Mouse (Mus musculus) liver, embryonic 11.5 days (tissue): Measurements from ENCODE around the gene Tubb3. TPM values are rescaled to one million over a fixed set of nuclear protein-coding genes. Genes with fewer than 3 reads are reported as not detected.
"Not testable (repeated sequence)": the region's sequence is repeated elsewhere in the genome, so short reads cannot be mapped to it uniquely, and the experiment has no call there.

ENCODE experiments used
- ATAC-seq: fragments of 200-750 bp; cut with Nextera tagmentation; replicated peaks from 2 replicates; pipeline ENCODE4 v1.8.0; 2017; ENCODE audit warnings: moderate number of reproducible peaks, mild to moderate bottlenecking, moderate TSS enrichment, moderate library complexity; ENCODE audit not compliant: low FRiP score
- DNase-seq: peaks from one replicate; pipeline ENCODE4 v3.0.0-alpha.2; 2017; ENCODE audit warnings: low spot score
- H3K27ac ChIP-seq: fragments of 300-500 bp; sonication (generic); 2 replicates; pipeline ENCODE4 v1.5.1; 2014; ENCODE audit warnings: mild to moderate bottlenecking, low read depth, low read length, control low read depth
- H3K27me3 ChIP-seq: fragments of 300-500 bp; sonication (generic); replicated peaks from 2 replicates; pipeline ENCODE4 v1.6.1; 2014; ENCODE audit warnings: low read length, mixed read lengths; ENCODE audit not compliant: control insufficient read depth, insufficient read depth
- H3K36me3 ChIP-seq: fragments of 300-500 bp; sonication (generic); 2 replicates; pipeline ENCODE4 v1.6.1; 2014; ENCODE audit warnings: mild to moderate bottlenecking, low read length, moderate library complexity, mixed read lengths; ENCODE audit not compliant: control insufficient read depth, insufficient read depth
- H3K4me1 ChIP-seq: fragments of 300-500 bp; sonication (generic); replicated peaks from 2 replicates; pipeline ENCODE4 v1.6.1; 2014; ENCODE audit warnings: low read length, mixed read lengths; ENCODE audit not compliant: control insufficient read depth, insufficient read depth
- H3K4me2 ChIP-seq: fragments of 300-500 bp; sonication (generic); 2 replicates; pipeline ENCODE4 v1.6.1; 2014; ENCODE audit warnings: mild to moderate bottlenecking, control low read depth, moderate library complexity
- H3K4me3 ChIP-seq: fragments of 300-500 bp; sonication (generic); 2 replicates; pipeline ENCODE4 v1.5.1; 2014; ENCODE audit warnings: low read depth, low read length, control low read depth
- H3K9ac ChIP-seq: fragments of 300-500 bp; sonication (generic); 2 replicates; pipeline ENCODE4 v1.6.1; 2014; ENCODE audit warnings: low read depth, low read length, control low read depth
- H3K9me3 ChIP-seq: fragments of 300-500 bp; sonication (generic); 2 replicates; pipeline ENCODE4 v1.6.1; 2016; ENCODE audit warnings: low read length, inconsistent platforms, mixed read lengths; ENCODE audit not compliant: control insufficient read depth
- WGBS: fragments of 180-500 bp; shearing (Covaris S2); extraction: QIAGEN DNeasy Blood & Tissue Kit; methylation state at CpG from one replicate; pipeline ENCODE4 v1.1.7; 2014; 5-methylcytosine and 5-hydroxymethylcytosine counted together
- polyA plus RNA-seq: library from polyadenylated mRNA; unstranded; fragments of >200 nt; fragmentation: Nextera tagmentation; extraction: Ambion mirVana; gene quantifications from 2 replicates; pipeline ENCODE4 v1.2.1, GENCODE M21; 2014

The Tubb3 gene
- polyA plus RNA-seq, 1 experiment from 2014 or later, result 6.0 TPM

DNA sequence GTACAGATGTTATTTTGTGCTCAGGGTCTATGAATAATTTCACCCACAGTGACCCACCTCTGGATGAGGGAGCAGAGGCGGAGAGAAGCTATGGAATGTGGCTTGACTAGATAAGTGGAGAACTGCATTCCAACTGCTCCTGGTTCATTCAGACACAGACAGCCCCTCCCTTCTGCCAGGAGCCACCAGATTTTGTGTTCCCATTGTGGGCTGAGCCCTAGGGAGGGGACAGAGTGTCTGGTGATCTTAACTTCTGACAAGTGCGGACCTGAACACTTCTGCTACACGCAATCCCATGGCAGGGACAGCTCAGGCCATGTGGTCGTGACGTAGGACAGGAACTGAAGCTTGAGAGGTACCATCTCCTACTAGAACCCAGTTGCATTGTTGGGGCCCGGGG is 35.6 kb downstream of the Tubb3 start:
- Histone ChIP-seq H3K27ac (no peak overlapping the region), H3K36me3 (peaks cover 7% of the 10 kb centered on the region; the same call in 1 of the 2 replicates), H3K27me3 (no peaks in the 10 kb centered on the region), H3K4me2 (no peak overlapping the region), H3K9me3 (no peaks in the 10 kb centered on the region), H3K4me3 (no peak overlapping the region), H3K4me1 (peaks cover 21% of the 10 kb centered on the region), H3K9ac (no peak overlapping the region)
- ATAC-seq (no peak), DNase-seq (no peak)
- 83% methylated on average over 6 of the region's 6 CpGs for WGBS

DNA sequence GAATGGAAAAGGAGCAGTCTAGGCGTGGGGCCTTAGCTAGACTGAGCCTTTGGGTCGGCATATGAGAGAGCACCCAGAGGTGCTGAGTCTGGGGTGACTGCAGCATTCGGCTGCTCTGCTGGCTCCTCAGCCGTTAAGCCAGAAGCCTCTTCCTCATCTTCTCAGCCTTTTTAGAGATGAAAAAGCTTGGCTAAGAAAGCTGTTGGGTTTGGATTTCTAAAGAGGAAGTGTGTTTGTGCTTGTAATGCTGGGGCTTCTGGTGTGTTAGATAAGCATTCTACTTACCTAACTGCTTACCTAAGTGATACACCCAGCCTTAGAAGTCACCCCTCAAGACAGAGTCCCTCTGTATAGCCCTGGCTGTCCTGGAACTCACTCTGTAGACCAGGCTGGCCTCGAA is 39.6 kb downstream of the Tubb3 start:
- Histone ChIP-seq H3K4me2 (no peak overlapping the region), H3K4me1 (peaks cover 18% of the 10 kb centered on the region), H3K9me3 (no peaks in the 10 kb centered on the region), H3K36me3 (peaks cover 25% of the 10 kb centered on the region), H3K27ac (0 out of 2 replicates have a peak overlapping the region, but pooled peaks have one; percentile 32), H3K27me3 (no peaks in the 10 kb centered on the region), H3K4me3 (no peak overlapping the region), H3K9ac (no peak overlapping the region)
- 64% methylated on average over 5 of the region's 5 CpGs for WGBS
- ATAC-seq (no peak), DNase-seq (no peak)

- peaks cover 25% of the 10 kb centered on the region for H3K36me3 ChIP-seq
- ATAC-seq, H3K27me3 ChIP-seq, H3K9me3 ChIP-seq, H3K4me3 ChIP-seq, H3K4me2 ChIP-seq, H3K27ac ChIP-seq, H3K9ac ChIP-seq, DNase-seq: not testable (repeated sequence)
- 91% methylated on average over 12 of the region's 12 CpGs for WGBS
- H3K4me1 ChIP-seq, result peaks cover 18% of the 10 kb centered on the region
Measured at GRCm38 (mm10) chr8:123451747-123452146, 40.5 kb downstream of the Tubb3 start.

- H3K36me3 ChIP-seq, result peaks cover 25% of the 10 kb centered on the region
Measured at GRCm38 (mm10) chr8:123452149-123452548, 40.9 kb downstream of the Tubb3 start.

DNA sequence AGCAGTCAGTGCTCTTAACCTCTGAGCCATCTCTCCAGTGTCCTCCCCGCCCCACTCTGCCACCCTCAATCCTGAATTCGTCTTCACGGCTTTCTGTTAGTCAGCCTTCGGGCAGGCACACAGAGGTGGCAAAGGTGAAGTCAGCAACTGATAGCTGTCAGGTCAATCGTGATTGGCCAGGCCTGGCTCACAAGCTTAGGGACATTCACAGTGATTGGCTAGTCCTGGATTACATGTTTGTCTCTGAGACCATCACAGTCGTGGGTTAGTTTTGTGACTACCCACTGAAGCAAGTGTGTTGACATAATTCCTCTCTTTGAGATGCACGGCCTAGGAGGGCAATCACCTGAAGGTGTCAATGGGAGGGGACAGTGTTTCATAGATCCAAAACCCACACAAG is 42.1 kb downstream of the Tubb3 start:
- Histone ChIP-seq H3K9me3 (no peaks in the 10 kb centered on the region), H3K4me1 (peaks cover 16% of the 10 kb centered on the region), H3K4me2 (no peak overlapping the region), H3K36me3 (peaks cover 32% of the 10 kb centered on the region), H3K9ac (no peak overlapping the region), H3K27me3 (no peaks in the 10 kb centered on the region), H3K4me3 (no peak overlapping the region), H3K27ac (no peak overlapping the region)
- 78% methylated on average over 7 of the region's 7 CpGs for WGBS
- ATAC-seq, result no peak
- no peak for DNase-seq

More at GRCm38 (mm10) chr8:123452149-123452548, 40.9 kb downstream of the Tubb3 start:
- Histone ChIP-seq H3K4me3 (no peak overlapping the region), H3K4me2 (no peak overlapping the region), H3K9ac (no peak overlapping the region), H3K4me1 (peaks cover 16% of the 10 kb centered on the region), H3K27ac (no peak overlapping the region), H3K9me3 (no peaks in the 10 kb centered on the region), H3K27me3 (no peaks in the 10 kb centered on the region)
- DNase-seq (no peak), ATAC-seq (no peak)
- 50% methylated on average over 4 of the region's 4 CpGs for WGBS

- Histone ChIP-seq H3K4me2 (no peak overlapping the region), H3K9me3 (no peaks in the 10 kb centered on the region), H3K4me1 (peaks cover 16% of the 10 kb centered on the region), H3K9ac (no peak overlapping the region), H3K4me3 (no peak overlapping the region), H3K27me3 (no peaks in the 10 kb centered on the region), H3K36me3 (peaks cover 38% of the 10 kb centered on the region), H3K27ac (no peak overlapping the region)
- ATAC-seq, result no peak
- WGBS, result 81% methylated on average over 5 of the region's 5 CpGs
- DNase-seq, result no peak
Measured at GRCm38 (mm10) chr8:123453951-123454350, 42.7 kb downstream of the Tubb3 start.

DNA sequence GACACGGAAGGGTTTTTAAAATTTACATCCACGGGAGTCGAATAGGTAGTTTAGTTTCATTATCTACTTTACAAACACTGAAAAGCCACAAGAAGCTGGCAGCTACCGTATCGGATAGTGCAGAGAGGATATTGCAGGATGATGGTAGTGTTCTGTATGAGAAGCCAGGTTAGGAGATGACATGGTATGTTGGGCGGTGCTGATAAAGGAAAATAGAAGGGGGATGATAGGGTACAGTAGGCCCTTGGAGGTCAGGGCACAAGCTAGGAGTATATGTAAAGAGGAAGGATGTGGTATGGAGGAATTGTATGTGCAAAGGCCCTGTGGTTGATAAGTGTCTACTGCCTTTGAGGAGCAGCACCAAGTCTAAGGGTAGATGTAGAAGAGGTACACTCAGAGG is 43.3 kb downstream of the Tubb3 start:
- ATAC-seq (no peak), DNase-seq (no peak)
- peaks cover 16% of the 10 kb centered on the region for H3K4me1 ChIP-seq
- H3K27me3 ChIP-seq, result no peaks in the 10 kb centered on the region
- H3K27ac ChIP-seq, result no peak overlapping the region
- H3K4me2 ChIP-seq, result no peak overlapping the region
- WGBS, result 65% methylated on average over 6 of the region's 6 CpGs
- no peaks in the 10 kb centered on the region for H3K9me3 ChIP-seq
- H3K36me3 ChIP-seq, result peaks cover 41% of the 10 kb centered on the region
- H3K4me3 ChIP-seq, result no peak overlapping the region
- H3K9ac ChIP-seq, result no peak overlapping the region

DNA sequence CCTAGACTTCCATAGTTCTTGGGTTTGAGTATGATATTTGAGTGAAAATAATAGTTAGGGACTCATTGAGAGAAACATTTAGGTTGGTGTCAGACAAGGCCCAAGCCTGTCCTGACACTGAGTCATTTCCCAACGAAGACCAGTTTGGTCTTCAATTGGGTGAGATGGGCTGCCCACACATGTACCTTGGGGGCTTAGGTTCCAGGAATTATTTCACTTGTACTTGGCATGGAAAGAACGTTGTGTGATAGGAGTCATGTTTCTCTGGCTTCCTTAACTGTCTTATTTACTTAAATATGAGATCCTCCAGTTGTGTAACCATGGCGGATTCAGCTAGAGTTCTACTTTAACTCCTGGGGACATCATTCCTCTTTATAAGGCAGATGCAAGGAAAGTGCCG is 52.4 kb downstream of the Tubb3 start:
- Histone ChIP-seq H3K27ac (no peak overlapping the region), H3K36me3 (peaks cover 11% of the 10 kb centered on the region), H3K9me3 (no peaks in the 10 kb centered on the region), H3K4me3 (no peak overlapping the region), H3K4me2 (no peak overlapping the region), H3K9ac (no peak overlapping the region), H3K4me1 (no peaks in the 10 kb centered on the region), H3K27me3 (no peaks in the 10 kb centered on the region)
- ATAC-seq, result no peak
- 80% methylated on average over 4 of the region's 4 CpGs for WGBS
- DNase-seq, result no peak

- no peak overlapping the region for H3K9ac ChIP-seq
- H3K4me2 ChIP-seq, result no peak overlapping the region
- no peaks in the 10 kb centered on the region for H3K27me3 ChIP-seq
- no peak for ATAC-seq
- H3K4me3 ChIP-seq, result no peak overlapping the region
- no peak for DNase-seq
- no peak overlapping the region for H3K27ac ChIP-seq
- no peaks in the 10 kb centered on the region; the same call in 1 of the 2 replicates for H3K36me3 ChIP-seq
- no peaks in the 10 kb centered on the region for H3K9me3 ChIP-seq
- H3K4me1 ChIP-seq, result no peaks in the 10 kb centered on the region
- 64% methylated on average over 3 of the region's 3 CpGs for WGBS
Measured at GRCm38 (mm10) chr8:123467476-123467875, 56.3 kb downstream of the Tubb3 start.
